ENCODE assay signal across 9 mouse cellular contexts in the genomic region with DNA sequence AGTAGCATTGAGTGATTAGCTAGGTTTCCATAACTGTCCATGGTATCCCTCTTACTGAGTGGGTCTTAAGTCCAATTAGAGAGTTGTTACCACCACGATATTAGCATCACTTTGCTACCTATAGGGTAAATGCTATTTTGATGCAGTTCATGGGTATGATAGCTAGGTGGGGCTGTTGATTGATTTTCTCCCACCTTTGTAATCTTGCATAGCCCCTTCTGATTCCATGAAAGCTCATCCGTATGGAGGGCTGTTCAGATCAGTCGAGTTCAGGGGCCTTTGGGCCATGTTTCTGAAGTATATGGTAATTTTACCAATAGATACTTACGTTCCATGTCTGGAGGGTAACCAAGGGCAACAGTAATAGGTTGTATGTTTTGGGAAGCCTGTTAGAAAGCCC.
DNase-seq lines count a peak whose midpoint lies in the region; ATAC-seq and TF ChIP-seq lines count a peak whose summit lies in the region.
"Had no signal": no experiment of that assay in that cellular context is flagged by ENCODE, and none has a peak within 500 bp of the region (broad histone marks: within the 10 kb centered on the region; RNA-seq: fewer than 3 reads in every experiment).

No protein-coding gene starts in this region.

- H3K4me1 ChIP-seq in intestine, postnatal 0 days (replicated peaks; ENCODE audit: control insufficient read depth, insufficient read depth, low read length), result no peaks in the 10 kb centered on the region
- H3K4me1 ChIP-seq in intestine, embryonic 15.5 days (replicated peaks), result no peaks in the 10 kb centered on the region
- H3K4me1 ChIP-seq in neural tube, embryonic 14.5 days (ENCODE audit: control insufficient read depth, insufficient read depth, low read length), result no peaks in the 10 kb centered on the region
- H3K4me1 ChIP-seq in neural tube, embryonic 15.5 days, result no peaks in the 10 kb centered on the region
- H3K4me1 ChIP-seq: embryonic facial prominence, embryonic 13.5 days had no signal

- H3K4me2 ChIP-seq in intestine, postnatal 0 days (replicated peaks; ENCODE audit: low read depth), result no peak overlapping the region
- H3K4me2 ChIP-seq in intestine, embryonic 15.5 days (replicated peaks), result no peak overlapping the region
- H3K4me2 ChIP-seq in neural tube, embryonic 14.5 days (ENCODE audit: low read depth, low read length), result no peak overlapping the region
- no peak overlapping the region for H3K4me2 ChIP-seq in neural tube, embryonic 15.5 days
- H3K4me2 ChIP-seq: embryonic facial prominence, embryonic 13.5 days had no signal

- H3K36me3 ChIP-seq in intestine, postnatal 0 days (ENCODE audit: control insufficient read depth, insufficient read depth), result no peaks in the 10 kb centered on the region
- H3K36me3 ChIP-seq in intestine, embryonic 15.5 days, result no peaks in the 10 kb centered on the region
- H3K36me3 ChIP-seq in neural tube, embryonic 14.5 days (ENCODE audit: control insufficient read depth, insufficient read depth, low read length), result no peaks in the 10 kb centered on the region
- no peaks in the 10 kb centered on the region for H3K36me3 ChIP-seq in neural tube, embryonic 15.5 days
- H3K36me3 ChIP-seq: embryonic facial prominence, embryonic 13.5 days had no signal

- no peak for ATAC-seq in intestine, postnatal 0 days
- no peak for ATAC-seq in intestine, embryonic 15.5 days
- ATAC-seq in neural tube, embryonic 14.5 days (ENCODE audit: low read depth), result 0 out of 2 replicates have a peak, but pooled peaks have one; percentile 51
- ATAC-seq in neural tube, embryonic 15.5 days (ENCODE audit: low FRiP score), result no peak
- ATAC-seq in granulocyte monocyte progenitor cell, adult 5-6 weeks (replicated peaks; ENCODE audit: poor library complexity, severe bottlenecking), result no peak

- H3K4me3 ChIP-seq in intestine, postnatal 0 days (ENCODE audit: low read depth, low read length), result no peak overlapping the region
- H3K4me3 ChIP-seq in intestine, embryonic 15.5 days (replicated peaks), result no peak overlapping the region
- H3K4me3 ChIP-seq in neural tube, embryonic 14.5 days (ENCODE audit: low read depth, low read length), result no peak overlapping the region
- H3K4me3 ChIP-seq in neural tube, embryonic 15.5 days (replicated peaks), result no peak overlapping the region
- H3K4me3 ChIP-seq: embryonic facial prominence, embryonic 13.5 days had no signal

- peak; percentile 74 for TF ChIP-seq CTCF in intestine, postnatal 0 days (IDR thresholded peaks at IDR 0.05; ENCODE audit: low read depth)

- DNase-seq in embryo, embryonic 9.5 days (ENCODE audit: extremely low spot score), result peak; percentile 19
- peak; percentile 11 for DNase-seq in retina, postnatal 7 days (ENCODE audit: low read depth, low spot score)
- no peak for DNase-seq in layer of hippocampus, postnatal 36 days

- H3K9ac ChIP-seq in intestine, postnatal 0 days (ENCODE audit: low read depth, low read length), result no peak overlapping the region
- no peak overlapping the region for H3K9ac ChIP-seq in intestine, embryonic 15.5 days
- no peak overlapping the region for H3K9ac ChIP-seq in neural tube, embryonic 14.5 days (replicated peaks; ENCODE audit: low read depth, low read length)
- H3K9ac ChIP-seq in neural tube, embryonic 15.5 days (replicated peaks), result no peak overlapping the region
- H3K9ac ChIP-seq: embryonic facial prominence, embryonic 13.5 days had no signal

- no peaks in the 10 kb centered on the region for H3K27me3 ChIP-seq in intestine, postnatal 0 days (replicated peaks; ENCODE audit: control insufficient read depth, insufficient read depth, low read length)
- H3K27me3 ChIP-seq in intestine, embryonic 15.5 days (replicated peaks), result no peaks in the 10 kb centered on the region
- H3K27me3 ChIP-seq in neural tube, embryonic 14.5 days (ENCODE audit: control insufficient read depth, insufficient read depth, low read length), result no peaks in the 10 kb centered on the region
- no peaks in the 10 kb centered on the region; the same call in 1 of the 2 replicates for H3K27me3 ChIP-seq in neural tube, embryonic 15.5 days (replicated peaks)
- H3K27me3 ChIP-seq: embryonic facial prominence, embryonic 13.5 days had no signal

- WGBS in intestine, postnatal 0 days, result 36% methylated on average over 4 of the region's 4 CpGs
- WGBS in intestine, embryonic 15.5 days, result 30% methylated on average over 4 of the region's 4 CpGs
- WGBS in neural tube, embryonic 14.5 days, result 31% methylated on average over 4 of the region's 4 CpGs
- WGBS in neural tube, embryonic 15.5 days, result 25% methylated on average over 4 of the region's 4 CpGs

- H3K27ac ChIP-seq in intestine, postnatal 0 days (ENCODE audit: low read depth, low read length), result no peak overlapping the region
- H3K27ac ChIP-seq in intestine, embryonic 15.5 days, result no peak overlapping the region
- no peak overlapping the region for H3K27ac ChIP-seq in neural tube, embryonic 14.5 days (ENCODE audit: low read depth, low read length)
- H3K27ac ChIP-seq in neural tube, embryonic 15.5 days (replicated peaks), result no peak overlapping the region
- H3K27ac ChIP-seq: embryonic facial prominence, embryonic 13.5 days had no signal

- H3K9me3 ChIP-seq in intestine, postnatal 0 days (ENCODE audit: control insufficient read depth), result no peaks in the 10 kb centered on the region
- H3K9me3 ChIP-seq in intestine, embryonic 15.5 days, result no peaks in the 10 kb centered on the region
- H3K9me3 ChIP-seq in neural tube, embryonic 14.5 days (ENCODE audit: control insufficient read depth, low read length), result no peaks in the 10 kb centered on the region
- H3K9me3 ChIP-seq in neural tube, embryonic 15.5 days (replicated peaks), result no peaks in the 10 kb centered on the region
- H3K9me3 ChIP-seq: embryonic facial prominence, embryonic 13.5 days had no signal

Comparison
In these comparisons a context has a peak if more than half of its experiments do, and no peak if none do; other contexts are left out.
1. DNase-seq: peak in embryo, embryonic 9.5 days (single experiment) and retina, postnatal 7 days (single experiment); none in layer of hippocampus, postnatal 36 days (0 of 2).